Comparison of ENCODE assay signal across 9 mouse cellular contexts in the genomic region with DNA sequence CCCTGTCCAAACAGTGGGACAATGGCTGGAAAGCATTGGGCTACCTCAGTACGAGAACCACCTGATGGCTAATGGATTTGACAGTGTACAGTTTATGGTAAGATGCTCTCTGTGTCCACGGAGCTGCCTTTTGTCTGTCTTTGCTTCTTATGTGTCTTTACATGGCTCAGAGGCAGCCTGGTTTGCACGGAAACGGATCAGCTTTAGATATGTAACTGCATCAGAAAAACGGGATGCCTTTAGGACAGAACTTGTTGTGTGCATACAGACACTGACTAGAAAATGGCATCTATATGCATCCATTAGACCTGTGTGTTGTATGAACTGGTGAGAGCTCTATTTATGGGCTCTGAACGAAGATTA.
A peak's percentile ranks its signal among the peaks of the same experiment; 100 is the strongest.
DNase-seq lines count a peak whose midpoint lies in the region; ATAC-seq and TF ChIP-seq lines count a peak whose summit lies in the region.
"Had no signal": no experiment of that assay in that cellular context is flagged by ENCODE, and none has a peak within 500 bp of the region (broad histone marks: within the 10 kb centered on the region; RNA-seq: fewer than 3 reads in every experiment).

No protein-coding gene starts in this region.

- no peaks in the 10 kb centered on the region for H3K27me3 ChIP-seq in intestine, embryonic 14.5 days (replicated peaks; ENCODE audit: control insufficient read depth, insufficient read depth, low read length)
- no peaks in the 10 kb centered on the region for H3K27me3 ChIP-seq in intestine, embryonic 16.5 days (replicated peaks; ENCODE audit: control insufficient read depth, insufficient read depth, low read length)
- no peaks in the 10 kb centered on the region for H3K27me3 ChIP-seq in forebrain, embryonic 12.5 days
- H3K27me3 ChIP-seq in midbrain, embryonic 10.5 days (ENCODE audit: low read depth, poor library complexity, severe bottlenecking): no peaks in the 10 kb centered on the region

- intact Hi-C loops in gastrocnemius, adult 2 months (cut with DNase I): no loop called here

- no peaks in the 10 kb centered on the region for H3K36me3 ChIP-seq in intestine, embryonic 14.5 days (ENCODE audit: control insufficient read depth, insufficient read depth, low read length)
- H3K36me3 ChIP-seq in intestine, embryonic 16.5 days (ENCODE audit: control insufficient read depth, insufficient read depth, low read length): no peaks in the 10 kb centered on the region
- H3K36me3 ChIP-seq in forebrain, embryonic 12.5 days (replicated peaks): no peaks in the 10 kb centered on the region
- no peaks in the 10 kb centered on the region for H3K36me3 ChIP-seq in midbrain, embryonic 10.5 days

- TF ChIP-seq POLR2A in cortical plate, adult 2 months (IDR thresholded peaks at IDR 0.05; ENCODE audit: extremely low read depth, insufficient read depth, low read length): 0 out of 2 replicates have a peak, but pooled peaks have one; percentile 24

- WGBS in intestine, embryonic 14.5 days: 63% methylated on average over 6 of the region's 6 CpGs
- 60% methylated on average over 6 of the region's 6 CpGs for WGBS in intestine, embryonic 16.5 days
- 37% methylated on average over 6 of the region's 6 CpGs for WGBS in forebrain, embryonic 12.5 days
- WGBS in midbrain, embryonic 10.5 days: 78% methylated on average over 6 of the region's 6 CpGs

- no peak overlapping the region for H3K27ac ChIP-seq in intestine, embryonic 14.5 days (ENCODE audit: low read depth)
- no peak overlapping the region for H3K27ac ChIP-seq in intestine, embryonic 16.5 days (ENCODE audit: low read length)
- peak overlapping the region; percentile 93 for H3K27ac ChIP-seq in cortical plate, adult 2 months (ENCODE audit: insufficient read depth, low read length)
- peak overlapping the region; percentile 86 for H3K27ac ChIP-seq in forebrain, embryonic 12.5 days
- peak overlapping the region; percentile 59 for H3K27ac ChIP-seq in midbrain, embryonic 10.5 days (replicated peaks)
- H3K27ac ChIP-seq in gastrocnemius, adult 2 months: no peak overlapping the region

- TF ChIP-seq CTCF in cortical plate, adult 2 months (IDR thresholded peaks at IDR 0.05; ENCODE audit: extremely low read depth, insufficient read depth, low read length): no peak
- TF ChIP-seq CTCF in gastrocnemius, adult 2 months (IDR thresholded peaks at IDR 0.05): no peak

- no peak for DNase-seq in intestine, embryonic 14.5 days (ENCODE audit: low spot score)
- DNase-seq in midbrain, embryonic 10.5 days (ENCODE audit: low spot score): no peak
- DNase-seq in adrenal gland, postnatal 14 days: no peak
- DNase-seq in spleen, adult 18-20 months: no peak
- no peak for DNase-seq in gastrocnemius, adult 2 months

- ATAC-seq in intestine, embryonic 14.5 days (replicated peaks; ENCODE audit: low FRiP score, low TSS enrichment, low read depth): no peak
- ATAC-seq in intestine, embryonic 16.5 days: no peak
- ATAC-seq in forebrain, embryonic 12.5 days (ENCODE audit: low FRiP score): no peak

- H3K4me2 ChIP-seq in intestine, embryonic 14.5 days (ENCODE audit: low read length): peak overlapping the region; percentile 40; the same call in 1 of the 2 replicates
- no peak overlapping the region for H3K4me2 ChIP-seq in intestine, embryonic 16.5 days (ENCODE audit: low read depth, low read length)
- peak overlapping the region; percentile 67 for H3K4me2 ChIP-seq in forebrain, embryonic 12.5 days

- no peaks in the 10 kb centered on the region for H3K4me1 ChIP-seq in intestine, embryonic 14.5 days (replicated peaks; ENCODE audit: control insufficient read depth, insufficient read depth, low read length)
- H3K4me1 ChIP-seq in intestine, embryonic 16.5 days (ENCODE audit: control insufficient read depth, insufficient read depth, low read length): no peaks in the 10 kb centered on the region
- H3K4me1 ChIP-seq in cortical plate, adult 2 months (ENCODE audit: control insufficient read depth, insufficient read depth, low read length): peaks cover 1% of the 10 kb centered on the region
- peaks cover 15% of the 10 kb centered on the region for H3K4me1 ChIP-seq in forebrain, embryonic 12.5 days
- H3K4me1 ChIP-seq in midbrain, embryonic 10.5 days: peaks cover 26% of the 10 kb centered on the region

- H3K9me3 ChIP-seq in intestine, embryonic 14.5 days (ENCODE audit: control insufficient read depth, low read length): no peaks in the 10 kb centered on the region
- H3K9me3 ChIP-seq in intestine, embryonic 16.5 days (ENCODE audit: control insufficient read depth, low read length): no peaks in the 10 kb centered on the region
- no peaks in the 10 kb centered on the region for H3K9me3 ChIP-seq in forebrain, embryonic 12.5 days
- H3K9me3 ChIP-seq in midbrain, embryonic 10.5 days (replicated peaks): no peaks in the 10 kb centered on the region

- H3K4me3 ChIP-seq in intestine, embryonic 14.5 days (ENCODE audit: low read depth, low read length): no peak overlapping the region
- H3K4me3 ChIP-seq in intestine, embryonic 16.5 days (ENCODE audit: low read length): no peak overlapping the region
- H3K4me3 ChIP-seq in cortical plate, adult 2 months (ENCODE audit: insufficient read depth, low read length): peak overlapping the region; percentile 93
- peak overlapping the region; percentile 37 for H3K4me3 ChIP-seq in forebrain, embryonic 12.5 days (replicated peaks)
- H3K4me3 ChIP-seq in midbrain, embryonic 10.5 days: peak overlapping the region; percentile 45; the same call in 1 of the 2 replicates
- no peak overlapping the region for H3K4me3 ChIP-seq in gastrocnemius, adult 2 months
- H3K4me3 ChIP-seq: myocyte had no signal

- no peak overlapping the region for H3K9ac ChIP-seq in intestine, embryonic 14.5 days (ENCODE audit: low read length)
- no peak overlapping the region for H3K9ac ChIP-seq in intestine, embryonic 16.5 days (ENCODE audit: low read depth, low read length)
- H3K9ac ChIP-seq in forebrain, embryonic 12.5 days: peak overlapping the region; percentile 47

Comparison
In these comparisons a context has a peak if more than half of its experiments do, and no peak if none do; other contexts are left out.
1. H3K27ac ChIP-seq: peak in cortical plate, adult 2 months (single experiment), forebrain, embryonic 12.5 days (single experiment) and midbrain, embryonic 10.5 days (single experiment); none in intestine, embryonic 14.5 days (single experiment), intestine, embryonic 16.5 days (single experiment) and gastrocnemius, adult 2 months (single experiment).
2. H3K4me3 ChIP-seq: peak in cortical plate, adult 2 months (single experiment), forebrain, embryonic 12.5 days (single experiment) and midbrain, embryonic 10.5 days (single experiment); none in intestine, embryonic 14.5 days (single experiment), intestine, embryonic 16.5 days (single experiment) and gastrocnemius, adult 2 months (single experiment).